Mouse (Mus musculus): ENCODE results near the gene Ssb. TPM values are rescaled to one million over a fixed set of nuclear protein-coding genes. Genes with fewer than 3 reads are reported as not detected.
"Not testable (repeated sequence)": the region's sequence is repeated elsewhere in the genome, so short reads cannot be mapped to it uniquely, and the experiment has no call there.

Gene Ssb
- polyA plus RNA-seq, 1 experiment from 2014 or later, result 226 TPM

- no peak for TF ChIP-seq CTCF (IDR thresholded peaks at IDR 0.05)
- no peaks in the 10 kb centered on the region for H3K27me3 ChIP-seq
- CTCF ChIA-PET, result interaction anchor here (0.8 to 0.9 kb wide), 2 partner anchors 15 to 37 kb away, joined by 3 read pairs; no protein-coding TSS in a partner anchor
- DNase-seq (ENCODE audit: low read depth, low spot score), result no peak
- in situ Hi-C loops (cut with MboI; ENCODE audit: low pct_unique_long_range_greater_than_20kb), result no loop called here
- POLR2A ChIA-PET, result no interaction called here
- no peak for ATAC-seq
Measured at GRCm38 (mm10) chr2:69896224-69896581, 34.8 kb downstream of the Ssb start.

- ChIA-PET POLR2A (interaction anchor here (1.0 to 1.9 kb wide), 3 partner anchors 12 to 44 kb away, joined by 3 to 13 read pairs (median 3); partner anchors contain the start of gene Mettl5), CTCF (interaction anchor here (0.5 kb wide), 1 partner anchor 36 kb away, joined by 3 read pairs; no protein-coding TSS in a partner anchor)
- in situ Hi-C loops (cut with MboI; ENCODE audit: low pct_unique_long_range_greater_than_20kb), result no loop called here
- DNase-seq (ENCODE audit: low read depth, low spot score) (peak; percentile 57), ATAC-seq (peak; percentile 88)
- no peak for TF ChIP-seq CTCF (IDR thresholded peaks at IDR 0.05)
- no peaks in the 10 kb centered on the region for H3K27me3 ChIP-seq
Measured at GRCm38 (mm10) chr2:69897039-69897617, 35.8 kb downstream of the Ssb start, which contains the start of gene Ubr3. Ubr3 (plus strand) TSS chr2:69897246.

- no peaks in the 10 kb centered on the region for H3K27me3 ChIP-seq
- CTCF ChIA-PET, result interaction anchor here (0.5 kb wide), 1 partner anchor 35 kb away, joined by 3 read pairs; no protein-coding TSS in a partner anchor
- POLR2A ChIA-PET, result interaction anchor here (1.0 to 1.9 kb wide), 3 partner anchors 12 to 43 kb away, joined by 3 to 13 read pairs (median 3); partner anchors contain the start of gene Mettl5
- DNase-seq (ENCODE audit: low read depth, low spot score), result no peak
- in situ Hi-C loops (cut with MboI; ENCODE audit: low pct_unique_long_range_greater_than_20kb), result no loop called here
- ATAC-seq, result peak; percentile 19
- TF ChIP-seq CTCF (IDR thresholded peaks at IDR 0.05), result no peak
Measured at GRCm38 (mm10) chr2:69897618-69898575, 36.5 kb downstream of the Ssb start.

GRCm38 (mm10) chr2:69903541-69903940 lies 42.2 kb downstream of the Ssb start:
- no peaks in the 10 kb centered on the region for H3K27me3 ChIP-seq
- ChIA-PET CTCF (no interaction called here), POLR2A (no interaction called here)
- DNase-seq (ENCODE audit: low read depth, low spot score), result no peak
- ATAC-seq, result no peak
- in situ Hi-C loops (cut with MboI; ENCODE audit: low pct_unique_long_range_greater_than_20kb), result no loop called here
- no peak for TF ChIP-seq CTCF (IDR thresholded peaks at IDR 0.05)

- CTCF ChIA-PET; DNase-seq (ENCODE audit: low read depth, low spot score); H3K27me3 ChIP-seq; POLR2A ChIA-PET; ATAC-seq; in situ Hi-C loops (cut with MboI; ENCODE audit: low pct_unique_long_range_greater_than_20kb): not testable (repeated sequence)
Measured at GRCm38 (mm10) chr2:69907394-69907793, 46.0 kb downstream of the Ssb start.

GRCm38 (mm10) chr2:69912801-69913200 lies 51.4 kb downstream of the Ssb start:
- POLR2A ChIA-PET, result no interaction called here
- in situ Hi-C loops (cut with MboI; ENCODE audit: low pct_unique_long_range_greater_than_20kb), result no loop called here
- no peaks in the 10 kb centered on the region for H3K27me3 ChIP-seq
- CTCF ChIA-PET, result no interaction called here
- DNase-seq (ENCODE audit: low read depth, low spot score) (no peak), ATAC-seq (no peak)
- no peak for TF ChIP-seq CTCF (IDR thresholded peaks at IDR 0.05)

GRCm38 (mm10) chr2:69917301-69917700 lies 55.9 kb downstream of the Ssb start:
- DNase-seq (ENCODE audit: low read depth, low spot score), result no peak
- in situ Hi-C loops (cut with MboI; ENCODE audit: low pct_unique_long_range_greater_than_20kb), result no loop called here
- H3K27me3 ChIP-seq, result no peaks in the 10 kb centered on the region
- no peak for TF ChIP-seq CTCF (IDR thresholded peaks at IDR 0.05)
- POLR2A ChIA-PET, result no interaction called here
- CTCF ChIA-PET, result interaction anchor here (0.9 to 1.5 kb wide), 2 partner anchors 12 to 33 kb away, joined by 3 to 4 read pairs; no protein-coding TSS in a partner anchor
- ATAC-seq, result no peak

Other genes with a start within 250 kb of the Ssb start
- gene Bbs5, start 214.4 kb upstream of the Ssb start, polyA plus RNA-seq (2021), result 20.8 TPM
- 0.35 TPM for gene Klhl41, start 191.4 kb upstream of the Ssb start, polyA plus RNA-seq (2021)
- gene Fastkd1, start 148.0 kb upstream of the Ssb start, polyA plus RNA-seq (2021), result 26.0 TPM
- 83.7 TPM for gene Ppig, start 139.0 kb upstream of the Ssb start, polyA plus RNA-seq (2021)
- 8.5 TPM for gene Ccdc173, start 72.0 kb upstream of the Ssb start, polyA plus RNA-seq (2021)
- 26.1 TPM for gene Phospho2, start 71.9 kb upstream of the Ssb start, polyA plus RNA-seq (2021)
- gene Klhl23, start 39.6 kb upstream of the Ssb start, polyA plus RNA-seq (2021), result 13.0 TPM
- 19.6 TPM for gene Mettl5, start 24.1 kb downstream of the Ssb start, polyA plus RNA-seq (2021)
- 39.4 TPM for gene Ubr3, start 35.7 kb downstream of the Ssb start, polyA plus RNA-seq (2021)
- gene Myo3b, start 177.6 kb downstream of the Ssb start, polyA plus RNA-seq (2021), result 0.18 TPM